Mouse (Mus musculus): ENCODE results near the gene Lsm12. TPM values are rescaled to one million over a fixed set of nuclear protein-coding genes. Genes with fewer than 3 reads are reported as not detected.

Gene Lsm12
- 88.4 and 89.9 TPM in 2 replicates for polyA plus RNA-seq (2014; fragmentation: Nextera tagmentation; extraction: Ambion mirVana)

- H3K36me3 ChIP-seq (ENCODE audit: control insufficient read depth, insufficient read depth, low read length), result peaks cover 25% of the 10 kb centered on the region
- peak within 1 kb of the TSS; percentile 81 for H3K4me2 ChIP-seq (ENCODE audit: low read length)
- under 1% methylated on average over 65 of the region's 70 CpGs for WGBS
- ATAC-seq (replicated peaks; ENCODE audit: low FRiP score, low TSS enrichment, low read depth) (peak; percentile 82), DNase-seq (ENCODE audit: low spot score) (peak; percentile 98)
- H3K27ac ChIP-seq (ENCODE audit: low read depth), result peak within 1 kb of the TSS; percentile 93
- H3K27me3 ChIP-seq (replicated peaks; ENCODE audit: control insufficient read depth, insufficient read depth, low read length), result no peaks in the 10 kb centered on the region
- no peaks in the 10 kb centered on the region for H3K9me3 ChIP-seq (ENCODE audit: control insufficient read depth, low read length)
- peak within 1 kb of the TSS; percentile 91 for H3K9ac ChIP-seq (ENCODE audit: low read length)
- H3K4me3 ChIP-seq (ENCODE audit: low read depth, low read length), result peak within 1 kb of the TSS; percentile 96
- peaks cover 17% of the 10 kb centered on the region for H3K4me1 ChIP-seq (replicated peaks; ENCODE audit: control insufficient read depth, insufficient read depth, low read length)
Observed at GRCm38 (mm10) chr11:102184646-102185495, at the start of gene Lsm12. Lsm12 (minus strand) TSS chr11:102185296.

GRCm38 (mm10) chr11:102230006-102230741, 45.1 kb upstream of the Lsm12 start, which contains the start of gene Hdac5:
Hdac5 (minus strand) TSS chr11:102230166.
- Histone ChIP-seq H3K9me3 (ENCODE audit: control insufficient read depth, low read length) (no peaks in the 10 kb centered on the region), H3K4me3 (ENCODE audit: low read depth, low read length) (peak within 1 kb of the TSS; percentile 84), H3K9ac (ENCODE audit: low read length) (peak within 1 kb of the TSS; percentile 81), H3K27ac (ENCODE audit: low read depth) (peak within 1 kb of the TSS; percentile 86), H3K36me3 (ENCODE audit: control insufficient read depth, insufficient read depth, low read length) (no peaks in the 10 kb centered on the region), H3K27me3 (replicated peaks; ENCODE audit: control insufficient read depth, insufficient read depth, low read length) (no peaks in the 10 kb centered on the region), H3K4me1 (replicated peaks; ENCODE audit: control insufficient read depth, insufficient read depth, low read length) (peaks cover 39% of the 10 kb centered on the region), H3K4me2 (ENCODE audit: low read length) (peak within 1 kb of the TSS; percentile 79)
- peak; percentile 98 for DNase-seq (ENCODE audit: low spot score)
- peak; percentile 79 for ATAC-seq (replicated peaks; ENCODE audit: low FRiP score, low TSS enrichment, low read depth)
- under 1% methylated on average over 47 of the region's 49 CpGs for WGBS

- Histone ChIP-seq H3K27me3 (replicated peaks; ENCODE audit: control insufficient read depth, insufficient read depth, low read length) (no peaks in the 10 kb centered on the region), H3K4me1 (replicated peaks; ENCODE audit: control insufficient read depth, insufficient read depth, low read length) (peaks cover 46% of the 10 kb centered on the region), H3K9me3 (ENCODE audit: control insufficient read depth, low read length) (no peaks in the 10 kb centered on the region), H3K4me3 (ENCODE audit: low read depth, low read length) (peak overlapping the region; percentile 84), H3K4me2 (ENCODE audit: low read length) (peak overlapping the region; percentile 79), H3K9ac (ENCODE audit: low read length) (peak overlapping the region; percentile 81), H3K27ac (ENCODE audit: low read depth) (peak overlapping the region; percentile 86), H3K36me3 (ENCODE audit: control insufficient read depth, insufficient read depth, low read length) (0 out of 2 replicates have a peak, but pooled peaks cover 2% of the 10 kb centered on the region)
- DNase-seq (ENCODE audit: low spot score) (peak; percentile 73), ATAC-seq (replicated peaks; ENCODE audit: low FRiP score, low TSS enrichment, low read depth) (peak; percentile 19; the same call in 1 of the 2 replicates)
- WGBS, result 1% methylated on average over 44 of the region's 47 CpGs
Observed at GRCm38 (mm10) chr11:102229331-102229953, 44.3 kb upstream of the Lsm12 start.

GRCm38 (mm10) chr11:102228646-102229268, 43.7 kb upstream of the Lsm12 start:
- peaks cover 50% of the 10 kb centered on the region for H3K4me1 ChIP-seq (replicated peaks; ENCODE audit: control insufficient read depth, insufficient read depth, low read length)
- peak overlapping the region; percentile 79 for H3K4me2 ChIP-seq (ENCODE audit: low read length)
- no peaks in the 10 kb centered on the region for H3K27me3 ChIP-seq (replicated peaks; ENCODE audit: control insufficient read depth, insufficient read depth, low read length)
- H3K4me3 ChIP-seq (ENCODE audit: low read depth, low read length), result peak overlapping the region; percentile 84
- H3K27ac ChIP-seq (ENCODE audit: low read depth), result peak overlapping the region; percentile 67; the same call in 1 of the 2 replicates
- DNase-seq (ENCODE audit: low spot score) (no peak), ATAC-seq (replicated peaks; ENCODE audit: low FRiP score, low TSS enrichment, low read depth) (no peak)
- 11% methylated on average over 7 of the region's 7 CpGs for WGBS
- peak overlapping the region; percentile 81 for H3K9ac ChIP-seq (ENCODE audit: low read length)
- H3K9me3 ChIP-seq (ENCODE audit: control insufficient read depth, low read length), result no peaks in the 10 kb centered on the region
- H3K36me3 ChIP-seq (ENCODE audit: control insufficient read depth, insufficient read depth, low read length), result 0 out of 2 replicates have a peak, but pooled peaks cover 5% of the 10 kb centered on the region

GRCm38 (mm10) chr11:102228191-102228545, 43.1 kb upstream of the Lsm12 start:
- DNase-seq (ENCODE audit: low spot score), result no peak
- 0 out of 2 replicates have a peak, but pooled peaks cover 5% of the 10 kb centered on the region for H3K36me3 ChIP-seq (ENCODE audit: control insufficient read depth, insufficient read depth, low read length)
- 17% methylated on average over 9 of the region's 9 CpGs for WGBS
- peak overlapping the region; percentile 84 for H3K4me3 ChIP-seq (ENCODE audit: low read depth, low read length)
- H3K9ac ChIP-seq (ENCODE audit: low read length), result peak overlapping the region; percentile 81
- ATAC-seq (replicated peaks; ENCODE audit: low FRiP score, low TSS enrichment, low read depth), result no peak
- H3K27ac ChIP-seq (ENCODE audit: low read depth), result peak overlapping the region; percentile 67; the same call in 1 of the 2 replicates
- no peaks in the 10 kb centered on the region for H3K9me3 ChIP-seq (ENCODE audit: control insufficient read depth, low read length)
- peak overlapping the region; percentile 79 for H3K4me2 ChIP-seq (ENCODE audit: low read length)
- no peaks in the 10 kb centered on the region for H3K27me3 ChIP-seq (replicated peaks; ENCODE audit: control insufficient read depth, insufficient read depth, low read length)
- H3K4me1 ChIP-seq (replicated peaks; ENCODE audit: control insufficient read depth, insufficient read depth, low read length), result peaks cover 50% of the 10 kb centered on the region

GRCm38 (mm10) chr11:102227270-102228190, 42.4 kb upstream of the Lsm12 start:
- Histone ChIP-seq H3K4me1 (replicated peaks; ENCODE audit: control insufficient read depth, insufficient read depth, low read length) (peaks cover 56% of the 10 kb centered on the region), H3K4me2 (ENCODE audit: low read length) (peak overlapping the region; percentile 79), H3K27me3 (replicated peaks; ENCODE audit: control insufficient read depth, insufficient read depth, low read length) (no peaks in the 10 kb centered on the region), H3K4me3 (ENCODE audit: low read depth, low read length) (peak overlapping the region; percentile 84), H3K36me3 (ENCODE audit: control insufficient read depth, insufficient read depth, low read length) (0 out of 2 replicates have a peak, but pooled peaks cover 5% of the 10 kb centered on the region), H3K27ac (ENCODE audit: low read depth) (peak overlapping the region; percentile 67; the same call in 1 of the 2 replicates), H3K9ac (ENCODE audit: low read length) (peak overlapping the region; percentile 81), H3K9me3 (ENCODE audit: control insufficient read depth, low read length) (no peaks in the 10 kb centered on the region)
- ATAC-seq (replicated peaks; ENCODE audit: low FRiP score, low TSS enrichment, low read depth), result no peak
- 15% methylated on average over 12 of the region's 12 CpGs for WGBS
- DNase-seq (ENCODE audit: low spot score), result peak; percentile 68
